Mouse (Mus musculus): ENCODE measurements at regions not wholly inside any gene's neighbourhood (a gene's known extent, or its start where the extent isn't known, plus 50 kb on each side); places are given as distances from the start of the nearest gene placed in this dataset.

GRCm38 (mm10) chr11:18067676-18068075 is 114.0 kb upstream of the Etaa1 start:
- no peaks in the 10 kb centered on the region for H3K9me3 ChIP-seq (replicated peaks; ENCODE audit: control insufficient read depth, low read length)
- ATAC-seq (ENCODE audit: insufficient read depth, low read depth) (no peak), DNase-seq (ENCODE audit: low spot score) (no peak)
- H3K4me3 ChIP-seq (ENCODE audit: low read depth, low read length) = no peak overlapping the region
- no peaks in the 10 kb centered on the region for H3K4me1 ChIP-seq (ENCODE audit: control insufficient read depth, insufficient read depth)
- TF ChIP-seq CTCF (IDR thresholded peaks at IDR 0.05; ENCODE audit: low read depth) (no peak), EP300 (IDR thresholded peaks at IDR 0.05; ENCODE audit: low read depth) (no peak)
- no peak overlapping the region for H3K9ac ChIP-seq (replicated peaks; ENCODE audit: low read depth, low read length)
- WGBS = 13% methylated on average over 3 of the region's 3 CpGs
- no peak overlapping the region for H3K27ac ChIP-seq (ENCODE audit: low read depth)
- no peaks in the 10 kb centered on the region for H3K27me3 ChIP-seq (ENCODE audit: control insufficient read depth, insufficient read depth, low read length)
- H3K4me2 ChIP-seq (ENCODE audit: low read depth, low read length) = no peak overlapping the region
- H3K36me3 ChIP-seq (replicated peaks; ENCODE audit: control insufficient read depth, insufficient read depth, low read length) = no peaks in the 10 kb centered on the region

DNA sequence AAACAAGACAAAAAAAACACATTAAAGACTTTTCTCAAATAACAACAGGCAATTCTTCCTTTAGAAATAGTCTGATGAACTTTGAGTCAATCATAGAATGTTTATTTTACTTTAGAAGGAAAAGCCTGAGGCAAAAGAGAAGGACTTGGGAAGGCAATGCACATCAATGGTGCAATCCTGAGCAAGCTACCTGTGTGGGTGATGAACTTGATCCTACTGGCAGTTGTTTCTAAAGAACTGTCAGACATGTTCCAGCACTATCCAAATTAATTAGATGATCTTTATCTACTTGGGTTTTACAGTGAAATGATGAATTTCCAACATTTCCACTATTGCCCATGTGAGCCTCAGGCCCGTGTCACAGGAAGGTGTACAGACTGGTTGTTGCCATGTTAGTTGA is 87.9 kb upstream of the Etaa1 start:
- no peaks in the 10 kb centered on the region for H3K27me3 ChIP-seq (ENCODE audit: control insufficient read depth, insufficient read depth, low read length)
- WGBS = 84% methylated on average over 1 of the region's 1 CpGs
- no peak for DNase-seq (ENCODE audit: low spot score)
- no peak for ATAC-seq (ENCODE audit: insufficient read depth, low read depth)
- H3K4me3 ChIP-seq (ENCODE audit: low read depth, low read length) = no peak overlapping the region
- no peaks in the 10 kb centered on the region for H3K36me3 ChIP-seq (replicated peaks; ENCODE audit: control insufficient read depth, insufficient read depth, low read length)
- H3K27ac ChIP-seq (ENCODE audit: low read depth) = no peak overlapping the region
- H3K4me2 ChIP-seq (ENCODE audit: low read depth, low read length) = no peak overlapping the region
- no peak overlapping the region for H3K9ac ChIP-seq (replicated peaks; ENCODE audit: low read depth, low read length)
- no peaks in the 10 kb centered on the region for H3K4me1 ChIP-seq (ENCODE audit: control insufficient read depth, insufficient read depth)
- TF ChIP-seq CTCF (IDR thresholded peaks at IDR 0.05; ENCODE audit: low read depth) = no peak
- no peak for TF ChIP-seq EP300 (IDR thresholded peaks at IDR 0.05; ENCODE audit: low read depth)
- no peaks in the 10 kb centered on the region for H3K9me3 ChIP-seq (replicated peaks; ENCODE audit: control insufficient read depth, low read length)

DNA sequence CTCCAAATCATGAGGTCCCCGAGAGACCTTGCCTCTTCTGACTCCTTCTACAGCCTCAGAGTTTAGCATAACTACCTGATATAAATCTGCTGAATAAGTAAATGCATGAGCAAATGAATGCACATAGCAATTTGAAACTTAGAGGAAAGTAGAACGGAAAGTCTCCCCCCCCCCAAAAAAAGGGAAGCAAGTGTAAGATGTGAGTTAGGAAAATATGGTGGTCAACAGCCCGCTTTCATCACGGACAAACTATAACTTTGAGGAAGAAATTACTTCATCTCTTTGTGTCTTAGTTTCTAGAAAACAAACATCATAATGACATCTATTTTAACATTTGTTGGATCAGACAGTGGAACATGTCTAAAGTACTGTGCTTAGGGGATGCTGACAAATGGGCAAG is 77.4 kb upstream of the Etaa1 start:
- Histone ChIP-seq H3K9me3 (replicated peaks; ENCODE audit: control insufficient read depth, low read length) (no peaks in the 10 kb centered on the region), H3K4me3 (ENCODE audit: low read depth, low read length) (no peak overlapping the region), H3K4me1 (ENCODE audit: control insufficient read depth, insufficient read depth) (no peaks in the 10 kb centered on the region), H3K36me3 (replicated peaks; ENCODE audit: control insufficient read depth, insufficient read depth, low read length) (no peaks in the 10 kb centered on the region), H3K9ac (replicated peaks; ENCODE audit: low read depth, low read length) (no peak overlapping the region), H3K27ac (ENCODE audit: low read depth) (no peak overlapping the region), H3K27me3 (ENCODE audit: control insufficient read depth, insufficient read depth, low read length) (no peaks in the 10 kb centered on the region), H3K4me2 (ENCODE audit: low read depth, low read length) (no peak overlapping the region)
- 82% methylated on average over 4 of the region's 4 CpGs for WGBS
- TF ChIP-seq CTCF (IDR thresholded peaks at IDR 0.05; ENCODE audit: low read depth) (no peak), EP300 (IDR thresholded peaks at IDR 0.05; ENCODE audit: low read depth) (no peak)
- DNase-seq (ENCODE audit: low spot score) = no peak
- ATAC-seq (ENCODE audit: insufficient read depth, low read depth) = no peak

DNA sequence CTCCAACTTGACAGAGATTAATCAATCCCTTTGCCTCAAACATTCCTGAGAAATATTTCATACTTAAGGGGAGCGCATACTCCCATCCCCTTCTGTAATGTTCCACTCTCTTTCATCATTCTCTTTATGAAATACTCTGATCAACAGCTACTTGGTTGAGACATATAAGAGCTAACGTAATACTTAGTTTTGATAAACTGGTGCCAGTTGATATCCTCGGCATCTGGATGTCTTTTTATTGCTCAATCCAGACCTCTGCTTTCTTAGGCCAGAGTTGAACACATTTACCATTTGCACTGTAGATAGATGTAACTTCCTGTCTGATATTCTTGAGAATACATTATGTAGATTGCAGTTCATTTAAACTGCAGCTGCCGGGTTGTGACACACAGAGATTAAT is 68.4 kb upstream of the Etaa1 start:
- DNase-seq (ENCODE audit: low spot score) = no peak
- WGBS = 71% methylated on average over 4 of the region's 4 CpGs
- no peak for TF ChIP-seq CTCF (IDR thresholded peaks at IDR 0.05; ENCODE audit: low read depth)
- no peak for TF ChIP-seq EP300 (IDR thresholded peaks at IDR 0.05; ENCODE audit: low read depth)

DNA sequence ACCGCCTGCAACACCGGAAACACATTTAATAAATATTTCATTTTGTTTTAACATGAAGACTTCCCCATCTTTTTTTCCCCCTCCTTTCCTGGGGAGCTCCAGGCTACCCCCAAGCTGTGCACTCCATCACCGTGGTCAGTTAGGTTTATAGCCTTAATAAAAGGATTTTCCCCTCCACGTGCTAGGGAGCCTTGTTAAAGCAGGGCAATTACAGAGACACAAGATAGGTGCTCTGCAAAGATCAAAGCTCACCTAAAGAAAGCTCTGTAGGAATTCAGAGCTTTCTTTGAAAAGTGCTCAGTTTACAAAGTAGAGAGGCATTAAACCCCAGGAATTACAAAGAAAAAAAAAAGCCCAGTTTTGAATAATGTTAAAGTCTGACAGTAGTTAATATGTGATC is 61.6 kb upstream of the Etaa1 start:
- ATAC-seq (ENCODE audit: insufficient read depth, low read depth) = no peak
- H3K27ac ChIP-seq (ENCODE audit: low read depth) = no peak overlapping the region
- H3K9ac ChIP-seq (replicated peaks; ENCODE audit: low read depth, low read length) = no peak overlapping the region
- no peaks in the 10 kb centered on the region for H3K9me3 ChIP-seq (replicated peaks; ENCODE audit: control insufficient read depth, low read length)
- no peak for TF ChIP-seq CTCF (IDR thresholded peaks at IDR 0.05; ENCODE audit: low read depth)
- TF ChIP-seq EP300 (IDR thresholded peaks at IDR 0.05; ENCODE audit: low read depth) = no peak
- H3K4me1 ChIP-seq (ENCODE audit: control insufficient read depth, insufficient read depth) = peaks cover 8% of the 10 kb centered on the region
- no peak overlapping the region for H3K4me3 ChIP-seq (ENCODE audit: low read depth, low read length)
- DNase-seq (ENCODE audit: low spot score) = no peak
- H3K36me3 ChIP-seq (replicated peaks; ENCODE audit: control insufficient read depth, insufficient read depth, low read length) = no peaks in the 10 kb centered on the region
- no peak overlapping the region for H3K4me2 ChIP-seq (ENCODE audit: low read depth, low read length)
- no peaks in the 10 kb centered on the region for H3K27me3 ChIP-seq (ENCODE audit: control insufficient read depth, insufficient read depth, low read length)
- whole genome bisulfite sequencing = 64% methylated on average over 4 of the region's 4 CpGs

More for the DNA sequence above, 68.4 kb upstream of the Etaa1 start:
- Histone ChIP-seq H3K36me3 (replicated peaks; ENCODE audit: control insufficient read depth, insufficient read depth, low read length) (no peaks in the 10 kb centered on the region), H3K4me3 (ENCODE audit: low read depth, low read length) (no peak overlapping the region), H3K27me3 (ENCODE audit: control insufficient read depth, insufficient read depth, low read length) (no peaks in the 10 kb centered on the region), H3K9ac (replicated peaks; ENCODE audit: low read depth, low read length) (no peak overlapping the region), H3K9me3 (replicated peaks; ENCODE audit: control insufficient read depth, low read length) (no peaks in the 10 kb centered on the region), H3K4me1 (ENCODE audit: control insufficient read depth, insufficient read depth) (no peaks in the 10 kb centered on the region), H3K4me2 (ENCODE audit: low read depth, low read length) (no peak overlapping the region), H3K27ac (ENCODE audit: low read depth) (no peak overlapping the region)
- no peak for ATAC-seq (ENCODE audit: insufficient read depth, low read depth)

DNA sequence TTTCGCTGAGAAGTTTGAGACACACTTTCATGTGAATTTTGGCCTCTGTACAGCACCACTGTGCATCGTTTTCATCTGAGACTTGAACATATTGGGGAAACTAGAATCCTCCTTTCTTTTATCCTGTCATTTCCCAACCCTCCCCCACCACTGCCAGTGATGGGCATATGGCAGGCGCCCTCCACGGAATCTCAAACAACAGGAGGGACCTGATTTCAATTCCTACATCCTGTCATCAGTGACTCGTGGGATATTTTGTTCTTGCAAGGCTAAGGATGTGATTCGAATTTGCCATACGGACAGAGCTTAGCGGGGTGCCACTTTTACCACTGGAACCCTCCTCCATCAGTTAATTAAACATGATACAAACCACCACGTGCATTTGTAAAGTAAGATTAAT is 60.9 kb upstream of the Etaa1 start:
- Histone ChIP-seq H3K27me3 (ENCODE audit: control insufficient read depth, insufficient read depth, low read length) (no peaks in the 10 kb centered on the region), H3K4me2 (ENCODE audit: low read depth, low read length) (no peak overlapping the region)
- WGBS = 42% methylated on average over 9 of the region's 9 CpGs

More for the DNA sequence above, 60.9 kb upstream of the Etaa1 start:
- Histone ChIP-seq H3K36me3 (replicated peaks; ENCODE audit: control insufficient read depth, insufficient read depth, low read length) (no peaks in the 10 kb centered on the region), H3K27ac (ENCODE audit: low read depth) (no peak overlapping the region), H3K9ac (replicated peaks; ENCODE audit: low read depth, low read length) (no peak overlapping the region), H3K4me1 (ENCODE audit: control insufficient read depth, insufficient read depth) (peaks cover 8% of the 10 kb centered on the region), H3K4me3 (ENCODE audit: low read depth, low read length) (no peak overlapping the region), H3K9me3 (replicated peaks; ENCODE audit: control insufficient read depth, low read length) (no peaks in the 10 kb centered on the region)
- ATAC-seq (ENCODE audit: insufficient read depth, low read depth) = no peak
- TF ChIP-seq CTCF (IDR thresholded peaks at IDR 0.05; ENCODE audit: low read depth) (no peak), EP300 (IDR thresholded peaks at IDR 0.05; ENCODE audit: low read depth) (no peak)
- no peak for DNase-seq (ENCODE audit: low spot score)
